Mouse (Mus musculus): ENCODE measurements around the gene Cdk14. TPM values are rescaled to one million over a fixed set of nuclear protein-coding genes. Genes with fewer than 3 reads are reported as not detected.

The Cdk14 gene
- polyA plus RNA-seq, 1 experiment from 2014 or later, result 23.5 TPM

GRCm38 (mm10) chr5:5372354-5372753, 47.8 kb downstream of the Cdk14 start:
- Histone ChIP-seq H3K27ac (ENCODE audit: low read depth, low read length) (no peak overlapping the region), H3K9me3 (ENCODE audit: control insufficient read depth, low read length) (no peaks in the 10 kb centered on the region), H3K4me1 (replicated peaks; ENCODE audit: control insufficient read depth, insufficient read depth, low read length) (peaks cover 7% of the 10 kb centered on the region; the same call in 1 of the 2 replicates), H3K36me3 (ENCODE audit: control insufficient read depth, insufficient read depth, low read length) (no peaks in the 10 kb centered on the region), H3K27me3 (ENCODE audit: control insufficient read depth, insufficient read depth, low read length) (no peaks in the 10 kb centered on the region), H3K4me3 (ENCODE audit: low read depth, low read length) (no peak overlapping the region), H3K4me2 (ENCODE audit: low read depth, low read length, severe bottlenecking) (no peak overlapping the region), H3K9ac (ENCODE audit: low read length) (no peak overlapping the region)
- 87% methylated on average over 3 of the region's 3 CpGs for WGBS
- no peak for DNase-seq (ENCODE audit: low spot score)
- peak; percentile 47; the same call in 1 of the 2 replicates for ATAC-seq (replicated peaks; ENCODE audit: low FRiP score)

GRCm38 (mm10) chr5:5370322-5371082, 49.6 kb downstream of the Cdk14 start:
- no peaks in the 10 kb centered on the region for H3K36me3 ChIP-seq (ENCODE audit: control insufficient read depth, insufficient read depth, low read length)
- no peak overlapping the region for H3K4me3 ChIP-seq (ENCODE audit: low read depth, low read length)
- no peak overlapping the region for H3K9ac ChIP-seq (ENCODE audit: low read length)
- peaks cover 7% of the 10 kb centered on the region; the same call in 1 of the 2 replicates for H3K4me1 ChIP-seq (replicated peaks; ENCODE audit: control insufficient read depth, insufficient read depth, low read length)
- no peak overlapping the region for H3K4me2 ChIP-seq (ENCODE audit: low read depth, low read length, severe bottlenecking)
- H3K27ac ChIP-seq (ENCODE audit: low read depth, low read length), result no peak overlapping the region
- H3K27me3 ChIP-seq (ENCODE audit: control insufficient read depth, insufficient read depth, low read length), result no peaks in the 10 kb centered on the region
- ATAC-seq (replicated peaks; ENCODE audit: low FRiP score), result no peak
- no peak for DNase-seq (ENCODE audit: low spot score)
- H3K9me3 ChIP-seq (ENCODE audit: control insufficient read depth, low read length), result no peaks in the 10 kb centered on the region
- 86% methylated on average over 4 of the region's 4 CpGs for WGBS

- no peaks in the 10 kb centered on the region for H3K27me3 ChIP-seq (ENCODE audit: control insufficient read depth, insufficient read depth, low read length)
- H3K36me3 ChIP-seq (ENCODE audit: control insufficient read depth, insufficient read depth, low read length), result no peaks in the 10 kb centered on the region
- 87% methylated on average over 14 of the region's 14 CpGs for WGBS
- H3K4me1 ChIP-seq (replicated peaks; ENCODE audit: control insufficient read depth, insufficient read depth, low read length), result peaks cover 7% of the 10 kb centered on the region; the same call in 1 of the 2 replicates
- H3K9me3 ChIP-seq (ENCODE audit: control insufficient read depth, low read length), result no peaks in the 10 kb centered on the region
- H3K9ac ChIP-seq (ENCODE audit: low read length), result no peak overlapping the region
- no peak overlapping the region for H3K4me2 ChIP-seq (ENCODE audit: low read depth, low read length, severe bottlenecking)
- ATAC-seq (replicated peaks; ENCODE audit: low FRiP score) (no peak), DNase-seq (ENCODE audit: low spot score) (no peak)
- no peak overlapping the region for H3K27ac ChIP-seq (ENCODE audit: low read depth, low read length)
- no peak overlapping the region for H3K4me3 ChIP-seq (ENCODE audit: low read depth, low read length)
Observed at GRCm38 (mm10) chr5:5368389-5369164, 51.5 kb downstream of the Cdk14 start.

- ATAC-seq (replicated peaks; ENCODE audit: low FRiP score) (no peak), DNase-seq (ENCODE audit: low spot score) (no peak)
- Histone ChIP-seq H3K27me3 (ENCODE audit: control insufficient read depth, insufficient read depth, low read length) (no peaks in the 10 kb centered on the region), H3K27ac (ENCODE audit: low read depth, low read length) (no peak overlapping the region), H3K9me3 (ENCODE audit: control insufficient read depth, low read length) (no peaks in the 10 kb centered on the region), H3K9ac (ENCODE audit: low read length) (no peak overlapping the region), H3K4me2 (ENCODE audit: low read depth, low read length, severe bottlenecking) (no peak overlapping the region), H3K4me1 (replicated peaks; ENCODE audit: control insufficient read depth, insufficient read depth, low read length) (0 out of 2 replicates have a peak, but pooled peaks cover 3% of the 10 kb centered on the region), H3K4me3 (ENCODE audit: low read depth, low read length) (no peak overlapping the region), H3K36me3 (ENCODE audit: control insufficient read depth, insufficient read depth, low read length) (no peaks in the 10 kb centered on the region)
- 93% methylated on average over 8 of the region's 8 CpGs for WGBS
Observed at GRCm38 (mm10) chr5:5367550-5367949, 52.6 kb downstream of the Cdk14 start.

GRCm38 (mm10) chr5:5365285-5366076, 54.6 kb downstream of the Cdk14 start:
- ATAC-seq (replicated peaks; ENCODE audit: low FRiP score) (no peak), DNase-seq (ENCODE audit: low spot score) (no peak)
- no peaks in the 10 kb centered on the region for H3K36me3 ChIP-seq (ENCODE audit: control insufficient read depth, insufficient read depth, low read length)
- H3K9me3 ChIP-seq (ENCODE audit: control insufficient read depth, low read length), result no peaks in the 10 kb centered on the region
- no peak overlapping the region for H3K4me3 ChIP-seq (ENCODE audit: low read depth, low read length)
- H3K9ac ChIP-seq (ENCODE audit: low read length), result no peak overlapping the region
- no peaks in the 10 kb centered on the region for H3K4me1 ChIP-seq (replicated peaks; ENCODE audit: control insufficient read depth, insufficient read depth, low read length)
- H3K27me3 ChIP-seq (ENCODE audit: control insufficient read depth, insufficient read depth, low read length), result no peaks in the 10 kb centered on the region
- 87% methylated on average over 14 of the region's 14 CpGs for WGBS
- H3K27ac ChIP-seq (ENCODE audit: low read depth, low read length), result no peak overlapping the region
- H3K4me2 ChIP-seq (ENCODE audit: low read depth, low read length, severe bottlenecking), result no peak overlapping the region

GRCm38 (mm10) chr5:5361684-5362083, 58.4 kb downstream of the Cdk14 start:
- Histone ChIP-seq H3K4me2 (ENCODE audit: low read depth, low read length, severe bottlenecking) (no peak overlapping the region), H3K9ac (ENCODE audit: low read length) (no peak overlapping the region), H3K9me3 (ENCODE audit: control insufficient read depth, low read length) (no peaks in the 10 kb centered on the region), H3K4me3 (ENCODE audit: low read depth, low read length) (no peak overlapping the region), H3K27ac (ENCODE audit: low read depth, low read length) (no peak overlapping the region), H3K4me1 (replicated peaks; ENCODE audit: control insufficient read depth, insufficient read depth, low read length) (no peaks in the 10 kb centered on the region), H3K36me3 (ENCODE audit: control insufficient read depth, insufficient read depth, low read length) (no peaks in the 10 kb centered on the region), H3K27me3 (ENCODE audit: control insufficient read depth, insufficient read depth, low read length) (no peaks in the 10 kb centered on the region)
- no peak for ATAC-seq (replicated peaks; ENCODE audit: low FRiP score)
- no peak for DNase-seq (ENCODE audit: low spot score)
- 98% methylated on average over 3 of the region's 3 CpGs for WGBS

- no peaks in the 10 kb centered on the region for H3K27me3 ChIP-seq (ENCODE audit: control insufficient read depth, insufficient read depth, low read length)
- 95% methylated on average over 5 of the region's 5 CpGs for WGBS
- no peaks in the 10 kb centered on the region for H3K36me3 ChIP-seq (ENCODE audit: control insufficient read depth, insufficient read depth, low read length)
- H3K27ac ChIP-seq (ENCODE audit: low read depth, low read length), result no peak overlapping the region
- H3K4me1 ChIP-seq (replicated peaks; ENCODE audit: control insufficient read depth, insufficient read depth, low read length), result no peaks in the 10 kb centered on the region
- no peak for DNase-seq (ENCODE audit: low spot score)
- H3K4me3 ChIP-seq (ENCODE audit: low read depth, low read length), result no peak overlapping the region
- H3K9me3 ChIP-seq (ENCODE audit: control insufficient read depth, low read length), result no peaks in the 10 kb centered on the region
- ATAC-seq (replicated peaks; ENCODE audit: low FRiP score), result no peak
- H3K4me2 ChIP-seq (ENCODE audit: low read depth, low read length, severe bottlenecking), result no peak overlapping the region
- H3K9ac ChIP-seq (ENCODE audit: low read length), result no peak overlapping the region
Observed at GRCm38 (mm10) chr5:5360338-5360737, 59.8 kb downstream of the Cdk14 start.

GRCm38 (mm10) chr5:5359915-5360314, 60.2 kb downstream of the Cdk14 start:
- H3K27me3 ChIP-seq (ENCODE audit: control insufficient read depth, insufficient read depth, low read length), result no peaks in the 10 kb centered on the region
- no peak overlapping the region for H3K9ac ChIP-seq (ENCODE audit: low read length)
- H3K4me1 ChIP-seq (replicated peaks; ENCODE audit: control insufficient read depth, insufficient read depth, low read length), result no peaks in the 10 kb centered on the region
- H3K9me3 ChIP-seq (ENCODE audit: control insufficient read depth, low read length), result no peaks in the 10 kb centered on the region
- 86% methylated on average over 3 of the region's 3 CpGs for WGBS
- DNase-seq (ENCODE audit: low spot score) (no peak), ATAC-seq (replicated peaks; ENCODE audit: low FRiP score) (no peak)
- no peak overlapping the region for H3K27ac ChIP-seq (ENCODE audit: low read depth, low read length)
- no peaks in the 10 kb centered on the region for H3K36me3 ChIP-seq (ENCODE audit: control insufficient read depth, insufficient read depth, low read length)
- no peak overlapping the region for H3K4me3 ChIP-seq (ENCODE audit: low read depth, low read length)
- no peak overlapping the region for H3K4me2 ChIP-seq (ENCODE audit: low read depth, low read length, severe bottlenecking)

All from forebrain, embryonic 11.5 days (tissue).